8 mouse cellular contexts compared by ENCODE assay signal in genomic region chr9:78442237-78442578, GRCm38 (mm10). TPM values are rescaled to one million over a fixed set of nuclear protein-coding genes. Genes with fewer than 3 reads are reported as not detected.
A peak's percentile ranks its signal among the peaks of the same experiment; 100 is the strongest.
DNase-seq lines count a peak whose midpoint lies in the region; ATAC-seq and TF ChIP-seq lines count a peak whose summit lies in the region.

No protein-coding gene starts in this region.

- H3K9me3 ChIP-seq in kidney, embryonic 16.5 days (ENCODE audit: low read length): no peaks in the 10 kb centered on the region
- H3K9me3 ChIP-seq in hindbrain, embryonic 16.5 days (ENCODE audit: control insufficient read depth, low read length): no peaks in the 10 kb centered on the region
- H3K9me3 ChIP-seq in midbrain, embryonic 16.5 days (replicated peaks; ENCODE audit: control insufficient read depth, low read length, poor library complexity, severe bottlenecking): no peaks in the 10 kb centered on the region

- intact Hi-C loops in left cerebral cortex, postnatal 14 days (cut with DNase I): loop anchor here (10.0 kb wide), 1 partner anchor 247 kb away; no protein-coding TSS in a partner anchor

- WGBS in kidney, embryonic 16.5 days: 3% methylated on average over 9 of the region's 9 CpGs
- WGBS in hindbrain, embryonic 16.5 days: under 1% methylated on average over 9 of the region's 9 CpGs
- 3% methylated on average over 9 of the region's 9 CpGs for WGBS in midbrain, embryonic 16.5 days

- peak overlapping the region; percentile 92 for H3K4me2 ChIP-seq in kidney, embryonic 16.5 days (replicated peaks; ENCODE audit: low read depth, low read length)
- peak overlapping the region; percentile 75 for H3K4me2 ChIP-seq in hindbrain, embryonic 16.5 days (ENCODE audit: low read length)
- H3K4me2 ChIP-seq in midbrain, embryonic 16.5 days (ENCODE audit: low read length): peak overlapping the region; percentile 79

- no peak for DNase-seq in kidney, postnatal 36 days
- DNase-seq in left cerebral cortex, postnatal 14 days (ENCODE audit: low spot score in 2 of 2): no peak
- DNase-seq in gastrocnemius, adult 18-20 months (ENCODE audit: low spot score): no peak

- TF ChIP-seq CTCF in bone marrow macrophage, adult 2 months (IDR thresholded peaks at IDR 0.05; ENCODE audit: low read depth, low read length): no peak

- no peak for TF ChIP-seq POLR2A in bone marrow macrophage, adult 2 months (IDR thresholded peaks at IDR 0.05; ENCODE audit: borderline replicate concordance, low read depth, low read length)

- no peaks in the 10 kb centered on the region for H3K36me3 ChIP-seq in kidney, embryonic 16.5 days (ENCODE audit: insufficient read depth, low read length)
- no peaks in the 10 kb centered on the region for H3K36me3 ChIP-seq in hindbrain, embryonic 16.5 days (ENCODE audit: control insufficient read depth, insufficient read depth, low read length)
- H3K36me3 ChIP-seq in midbrain, embryonic 16.5 days (ENCODE audit: control insufficient read depth, insufficient read depth, low read length): no peaks in the 10 kb centered on the region

- H3K4me1 ChIP-seq in kidney, embryonic 16.5 days (ENCODE audit: insufficient read depth, low read length): peaks cover 12% of the 10 kb centered on the region
- peaks cover 19% of the 10 kb centered on the region for H3K4me1 ChIP-seq in bone marrow macrophage, adult 2 months (ENCODE audit: control insufficient read depth, insufficient read depth, low read length)
- peaks cover 10% of the 10 kb centered on the region for H3K4me1 ChIP-seq in hindbrain, embryonic 16.5 days (ENCODE audit: control insufficient read depth, insufficient read depth, low read depth, low read length)
- peaks cover 9% of the 10 kb centered on the region for H3K4me1 ChIP-seq in midbrain, embryonic 16.5 days (ENCODE audit: control insufficient read depth, insufficient read depth, low read length)

- peak overlapping the region; percentile 76 for H3K9ac ChIP-seq in kidney, embryonic 16.5 days (replicated peaks; ENCODE audit: low read length)
- no peak overlapping the region; the same call in 1 of the 2 replicates for H3K9ac ChIP-seq in hindbrain, embryonic 16.5 days (ENCODE audit: low read depth, low read length)
- H3K9ac ChIP-seq in midbrain, embryonic 16.5 days (ENCODE audit: low read depth, low read length): peak overlapping the region; percentile 54; the same call in 1 of the 2 replicates

- ATAC-seq in kidney, embryonic 16.5 days (ENCODE audit: low FRiP score, low TSS enrichment): peak; percentile 36; the same call in 1 of the 2 replicates
- no peak for ATAC-seq in hindbrain, embryonic 16.5 days
- 0 out of 2 replicates have a peak, but pooled peaks have one; percentile 26 for ATAC-seq in midbrain, embryonic 16.5 days
- ATAC-seq in megakaryocyte progenitor cell, adult 5-6 weeks (replicated peaks; ENCODE audit: poor library complexity): no peak

- H3K27me3 ChIP-seq in kidney, embryonic 16.5 days (ENCODE audit: insufficient read depth, low read length): peaks cover 59% of the 10 kb centered on the region
- H3K27me3 ChIP-seq in hindbrain, embryonic 16.5 days (replicated peaks; ENCODE audit: control insufficient read depth, insufficient read depth, low read length): peaks cover 51% of the 10 kb centered on the region
- peaks cover 64% of the 10 kb centered on the region for H3K27me3 ChIP-seq in midbrain, embryonic 16.5 days (ENCODE audit: control insufficient read depth, insufficient read depth, low read depth, low read length)

- H3K4me3 ChIP-seq in kidney, embryonic 16.5 days (ENCODE audit: low read length): peak overlapping the region; percentile 61
- peak overlapping the region; percentile 85 for H3K4me3 ChIP-seq in bone marrow macrophage, adult 2 months (ENCODE audit: insufficient read depth, low read length)
- H3K4me3 ChIP-seq in hindbrain, embryonic 16.5 days (ENCODE audit: low read length): peak overlapping the region; percentile 44
- peak overlapping the region; percentile 45 for H3K4me3 ChIP-seq in midbrain, embryonic 16.5 days (ENCODE audit: low read depth, low read length)

- H3K27ac ChIP-seq in kidney, embryonic 16.5 days (ENCODE audit: low read length): no peak overlapping the region
- peak overlapping the region; percentile 72 for H3K27ac ChIP-seq in bone marrow macrophage, adult 2 months (ENCODE audit: insufficient read depth, low read depth, low read length)
- H3K27ac ChIP-seq in hindbrain, embryonic 16.5 days (ENCODE audit: low read depth, low read length): no peak overlapping the region
- H3K27ac ChIP-seq in midbrain, embryonic 16.5 days (ENCODE audit: low read length): no peak overlapping the region

RNA-seq across cellular contexts. Expression of gene Cgas, which starts 0.8 kb away (rescaled TPM):
- 2.1 and 2.8 TPM in 2 replicates for polyA plus RNA-seq in kidney, embryonic 16.5 days (2015; fragmentation: Nextera tagmentation; extraction: Ambion mirVana)
- polyA plus RNA-seq in bone marrow macrophage, adult 2 months (2012; ENCODE audit: insufficient read depth, insufficient read length, missing spikeins): 8.0 and 9.9 TPM in 2 replicates
- 0.54 and 0.79 TPM in 2 replicates for polyA plus RNA-seq in hindbrain, embryonic 16.5 days (2015; fragmentation: Nextera tagmentation; extraction: Ambion mirVana)
- 0.53 and 0.74 TPM in 2 replicates for polyA plus RNA-seq in midbrain, embryonic 16.5 days (2015; fragmentation: Nextera tagmentation; extraction: Ambion mirVana)
- total RNA-seq in megakaryocyte progenitor cell, adult 5-6 weeks (2015): 21.4 and 23.4 TPM in 2 replicates
- 13.7 and 20.4 TPM in 2 replicates for total RNA-seq in megakaryocyte progenitor cell, adult 5-6 weeks (2017)
- under 1 TPM; 0.53 to 0.77 TPM for total RNA-seq in left cerebral cortex, postnatal 14 days (2021)
- total RNA-seq in gastrocnemius, adult 18-20 months (2021): under 1 TPM; 0.11 to 0.14 TPM

RNA-seq across cellular contexts. Expression of gene Mto1, which starts 5.8 kb away (rescaled TPM):
- polyA plus RNA-seq in kidney, embryonic 16.5 days (2015; fragmentation: Nextera tagmentation; extraction: Ambion mirVana): 27.9 and 30.1 TPM in 2 replicates
- 15.3 and 20.6 TPM in 2 replicates for polyA plus RNA-seq in bone marrow macrophage, adult 2 months (2012; ENCODE audit: insufficient read depth, insufficient read length, missing spikeins)
- polyA plus RNA-seq in hindbrain, embryonic 16.5 days (2015; fragmentation: Nextera tagmentation; extraction: Ambion mirVana): 27.9 and 30.0 TPM in 2 replicates
- polyA plus RNA-seq in midbrain, embryonic 16.5 days (2015; fragmentation: Nextera tagmentation; extraction: Ambion mirVana): 27.9 and 29.3 TPM in 2 replicates
- total RNA-seq in megakaryocyte progenitor cell, adult 5-6 weeks (2015): 24.5 and 38.6 TPM in 2 replicates
- 27.1 and 44.0 TPM in 2 replicates for total RNA-seq in megakaryocyte progenitor cell, adult 5-6 weeks (2017)
- 10 to 100 TPM; 24.1 to 26.6 TPM for total RNA-seq in left cerebral cortex, postnatal 14 days (2021)
- total RNA-seq in gastrocnemius, adult 18-20 months (2021): 10 to 100 TPM; 18.1 to 18.3 TPM

RNA-seq across cellular contexts. Expression of gene Gm17324, which starts 6.4 kb away (rescaled TPM):
- 0.65 and 0.66 TPM in 2 replicates for polyA plus RNA-seq in kidney, embryonic 16.5 days (2015; fragmentation: Nextera tagmentation; extraction: Ambion mirVana)
- not detected in 2 replicates for polyA plus RNA-seq in bone marrow macrophage, adult 2 months (2012; ENCODE audit: insufficient read depth, insufficient read length, missing spikeins)
- polyA plus RNA-seq in hindbrain, embryonic 16.5 days (2015; fragmentation: Nextera tagmentation; extraction: Ambion mirVana): 1.8 and 2.3 TPM in 2 replicates
- polyA plus RNA-seq in midbrain, embryonic 16.5 days (2015; fragmentation: Nextera tagmentation; extraction: Ambion mirVana): 1.7 and 2.1 TPM in 2 replicates
- not detected in 2 replicates for total RNA-seq in megakaryocyte progenitor cell, adult 5-6 weeks (2015)
- total RNA-seq in megakaryocyte progenitor cell, adult 5-6 weeks (2017): not detected in 2 replicates
- 1 to 10 TPM in 1 of 2 experiments, under 1 TPM in 1; 0.74 to 1.3 TPM for total RNA-seq in left cerebral cortex, postnatal 14 days (2021)
- not detected for total RNA-seq in gastrocnemius, adult 18-20 months (2021)

RNA-seq across cellular contexts. Expression of gene Ddx43, which starts 46.6 kb away (rescaled TPM):
- polyA plus RNA-seq in kidney, embryonic 16.5 days (2015; fragmentation: Nextera tagmentation; extraction: Ambion mirVana): 0.28 and 0.50 TPM in 2 replicates
- 0.25 TPM in 1 of 2 replicates, not detected in the other for polyA plus RNA-seq in bone marrow macrophage, adult 2 months (2012; ENCODE audit: insufficient read depth, insufficient read length, missing spikeins)
- polyA plus RNA-seq in hindbrain, embryonic 16.5 days (2015; fragmentation: Nextera tagmentation; extraction: Ambion mirVana): 0.29 and 0.44 TPM in 2 replicates
- 0.36 and 0.57 TPM in 2 replicates for polyA plus RNA-seq in midbrain, embryonic 16.5 days (2015; fragmentation: Nextera tagmentation; extraction: Ambion mirVana)
- not detected in 2 replicates for total RNA-seq in megakaryocyte progenitor cell, adult 5-6 weeks (2015)
- total RNA-seq in megakaryocyte progenitor cell, adult 5-6 weeks (2017): 0.07 and 0.29 TPM in 2 replicates
- not detected for total RNA-seq in left cerebral cortex, postnatal 14 days (2021)
- not detected for total RNA-seq in gastrocnemius, adult 18-20 months (2021)

RNA-seq across cellular contexts. Expression of gene Eef1a1, which starts 46.7 kb away (rescaled TPM):
- polyA plus RNA-seq in kidney, embryonic 16.5 days (2015; fragmentation: Nextera tagmentation; extraction: Ambion mirVana): 5,008 and 5,126 TPM in 2 replicates
- polyA plus RNA-seq in bone marrow macrophage, adult 2 months (2012; ENCODE audit: insufficient read depth, insufficient read length, missing spikeins): 5,836 and 6,850 TPM in 2 replicates
- polyA plus RNA-seq in hindbrain, embryonic 16.5 days (2015; fragmentation: Nextera tagmentation; extraction: Ambion mirVana): 2,954 and 2,983 TPM in 2 replicates
- polyA plus RNA-seq in midbrain, embryonic 16.5 days (2015; fragmentation: Nextera tagmentation; extraction: Ambion mirVana): 2,998 and 3,109 TPM in 2 replicates
- 20,259 and 20,522 TPM in 2 replicates for total RNA-seq in megakaryocyte progenitor cell, adult 5-6 weeks (2015)
- total RNA-seq in megakaryocyte progenitor cell, adult 5-6 weeks (2017): 11,199 and 11,450 TPM in 2 replicates
- 1,000 to 10,000 TPM; 2,769 to 2,846 TPM for total RNA-seq in left cerebral cortex, postnatal 14 days (2021)
- total RNA-seq in gastrocnemius, adult 18-20 months (2021): 100 to 1,000 TPM; 424 to 467 TPM

Comparison
In these comparisons a context has a peak if more than half of its experiments do, and no peak if none do; other contexts are left out.
1. ATAC-seq: peak in kidney, embryonic 16.5 days (single experiment) and midbrain, embryonic 16.5 days (single experiment); none in hindbrain, embryonic 16.5 days (single experiment) and megakaryocyte progenitor cell, adult 5-6 weeks (single experiment).
2. Peak in every context shown above with its lines, with median percentiles within 50 percentile points of each other: H3K4me2 ChIP-seq and H3K4me3 ChIP-seq.